Mouse (Mus musculus): ENCODE results near the gene Prox1. TPM values are rescaled to one million over a fixed set of nuclear protein-coding genes. Genes with fewer than 3 reads are reported as not detected.

Prox1 gene
- total RNA-seq, 2 experiments from 2014 or later = 93.4 to 124 TPM

DNA sequence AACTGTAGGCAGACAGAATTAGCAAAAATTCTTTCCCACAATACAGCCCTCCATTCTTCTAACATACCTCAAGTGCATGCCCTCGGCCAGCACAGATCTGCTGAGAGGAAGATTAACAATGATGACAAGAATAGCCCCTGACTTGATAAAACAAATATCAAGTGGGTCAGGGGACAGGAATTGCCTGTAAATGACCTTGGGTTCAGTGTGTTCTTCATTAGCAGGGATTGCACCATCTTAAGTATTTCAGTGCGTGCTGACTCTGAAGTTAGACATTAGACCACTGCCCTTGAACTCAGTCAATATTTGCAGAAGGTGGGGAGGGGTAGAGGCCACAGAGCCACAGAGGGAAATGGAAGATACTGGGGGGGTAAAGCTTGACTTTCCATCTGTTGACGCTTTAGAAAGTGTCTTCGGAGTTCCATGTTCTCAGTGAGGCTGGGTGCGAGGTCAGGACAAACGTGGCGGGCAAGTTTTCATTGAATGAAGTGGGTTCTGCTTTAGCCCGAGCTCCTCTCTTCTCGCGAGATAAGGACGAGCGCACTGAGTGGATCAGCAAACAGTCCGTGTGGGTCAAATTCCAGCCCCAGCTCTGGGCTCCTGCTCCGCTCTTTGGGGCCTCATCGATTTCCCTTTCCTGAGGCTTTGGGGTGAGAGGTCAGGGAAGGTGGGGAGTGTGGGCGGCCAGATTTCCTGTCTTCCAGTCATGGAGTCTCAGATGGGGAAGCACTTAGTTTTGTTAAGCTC, 63.7 kb downstream of the Prox1 start:
- DNase-seq (ENCODE audit: extremely low spot score in 1 of 2, low spot score in 1 of 2) = no peak

DNA sequence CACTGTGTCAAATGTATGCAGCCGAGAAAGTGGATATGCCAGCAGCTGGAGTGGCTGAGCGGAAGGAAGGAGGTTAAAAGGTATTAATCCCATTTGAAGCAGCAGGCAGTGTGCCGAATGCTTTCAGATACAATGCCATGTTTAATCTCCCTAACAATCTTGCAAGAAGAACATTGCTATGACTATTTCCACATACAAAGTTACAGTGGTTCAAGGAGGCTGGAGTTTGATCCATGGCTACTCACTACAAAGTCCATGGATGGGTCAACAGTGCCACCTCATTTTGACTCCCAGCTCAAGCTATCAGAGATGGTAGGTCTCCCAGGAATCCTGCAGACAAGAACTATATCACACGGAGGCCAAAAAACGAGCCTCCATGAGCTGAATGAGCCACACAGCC, 64.5 kb downstream of the Prox1 start:
- no peak for DNase-seq (ENCODE audit: extremely low spot score in 1 of 2, low spot score in 1 of 2)

DNA sequence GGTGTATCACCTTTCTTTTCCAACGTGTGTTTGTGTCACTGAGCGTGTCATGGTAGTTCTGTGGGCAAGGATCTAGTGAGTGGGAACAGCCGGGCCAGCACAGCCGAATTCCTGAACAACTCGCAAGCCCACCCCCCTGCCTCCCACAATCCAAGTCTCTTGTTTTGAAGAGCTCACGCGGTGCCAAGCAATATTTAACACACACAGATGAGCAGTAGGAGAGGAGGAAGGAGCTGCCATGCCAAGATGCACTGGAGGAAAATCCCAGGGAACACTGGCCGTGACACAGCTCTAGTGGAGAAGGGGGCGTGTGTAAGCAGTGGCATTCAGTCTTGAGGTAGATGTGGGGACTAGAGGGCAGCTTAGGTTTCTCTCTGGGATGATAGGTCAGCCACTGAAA, 77.2 kb downstream of the Prox1 start:
- no peak for DNase-seq (ENCODE audit: extremely low spot score in 1 of 2, low spot score in 1 of 2)

DNA sequence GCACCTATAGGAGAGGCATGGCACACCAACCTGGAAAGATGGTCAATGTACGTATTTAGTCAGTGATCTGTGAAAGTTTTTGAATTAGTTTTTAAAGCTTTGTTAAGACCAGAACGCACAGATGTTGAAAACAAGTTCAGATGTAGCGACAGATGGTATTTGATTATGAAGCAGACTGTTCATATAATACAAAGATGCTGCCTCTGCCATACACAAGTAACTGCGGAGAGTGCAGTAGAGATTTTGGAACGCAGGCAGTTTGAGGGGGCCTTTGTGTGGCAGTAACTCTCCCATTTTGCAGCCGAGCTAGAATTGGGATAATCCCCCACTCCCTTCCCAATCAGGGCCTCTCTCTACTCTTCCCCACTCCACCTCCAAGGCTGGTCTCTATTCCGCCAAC, 78.4 kb downstream of the Prox1 start:
- no peak for DNase-seq (ENCODE audit: extremely low spot score in 1 of 2, low spot score in 1 of 2)

DNA sequence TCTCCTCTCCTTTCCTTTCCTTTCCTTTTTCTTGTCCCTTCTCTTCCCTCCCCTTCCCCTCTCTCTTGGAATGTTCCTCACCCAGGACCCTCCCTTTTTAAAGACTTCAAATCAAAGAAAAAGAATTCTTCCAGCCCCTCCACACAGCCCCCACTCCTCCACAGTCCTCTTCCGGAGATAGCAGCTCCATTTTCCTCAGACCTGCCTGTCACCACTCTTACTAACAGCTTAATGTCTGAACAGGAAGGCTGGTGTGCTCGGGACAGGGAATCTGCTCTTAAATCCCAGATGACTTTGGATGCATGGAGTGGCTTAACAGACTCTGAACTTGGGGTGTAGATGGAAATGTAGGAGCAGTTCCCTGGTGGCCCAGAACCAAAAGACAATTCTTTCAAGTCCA, 81.6 kb downstream of the Prox1 start:
- DNase-seq (ENCODE audit: extremely low spot score in 1 of 2, low spot score in 1 of 2) = no peak

DNA sequence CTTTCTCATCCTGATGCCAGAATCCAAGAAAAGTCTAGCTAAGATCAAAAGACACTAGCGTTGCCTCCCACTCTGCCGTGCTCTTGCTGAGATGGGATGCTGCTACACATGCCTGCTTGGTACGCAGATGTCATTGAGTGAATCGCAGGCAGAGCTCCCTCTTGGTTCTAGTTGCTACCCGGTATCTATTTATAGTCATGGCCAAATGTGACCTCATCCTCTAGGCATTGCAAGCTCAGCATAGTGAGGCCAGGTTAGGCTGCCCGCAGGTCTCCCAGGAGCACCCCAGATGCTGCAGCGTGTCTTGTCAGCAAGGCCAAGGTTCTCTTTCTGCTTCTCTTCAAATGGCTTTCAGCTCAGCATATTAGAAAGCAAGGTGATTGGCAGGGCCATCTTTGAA, 84.8 kb downstream of the Prox1 start:
- no peak for DNase-seq (ENCODE audit: extremely low spot score in 1 of 2, low spot score in 1 of 2)

DNA sequence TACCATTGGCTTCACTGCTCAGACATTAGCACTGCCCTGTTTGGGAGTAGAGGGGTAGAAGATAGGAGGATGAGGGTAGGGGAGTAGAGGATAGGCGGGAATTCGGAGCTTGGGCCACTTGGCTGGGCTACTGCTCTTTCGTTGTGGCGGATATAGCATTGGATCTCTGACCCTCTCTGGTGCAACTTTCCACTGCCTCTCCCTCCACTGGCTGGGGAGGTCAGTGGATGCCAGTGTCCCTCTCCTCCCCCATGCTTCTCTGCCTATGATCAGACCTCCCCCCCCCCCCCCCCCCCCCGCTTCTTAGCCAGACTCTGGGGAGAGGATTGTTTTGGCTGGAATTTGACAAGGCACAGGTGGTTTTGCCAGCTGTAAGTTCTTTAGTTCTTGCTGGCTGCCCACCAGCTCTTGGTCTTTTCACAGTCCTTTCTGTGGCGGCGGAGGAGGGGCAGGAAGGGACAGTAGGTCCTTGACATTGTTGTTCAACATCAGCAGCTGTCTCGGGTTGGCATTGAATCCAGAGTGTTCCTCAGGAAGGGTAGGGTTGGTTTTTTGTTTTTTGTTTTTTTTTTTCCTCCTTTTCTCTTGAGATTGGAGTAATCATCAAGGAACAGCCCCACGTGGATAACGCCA, 90.8 kb downstream of the Prox1 start:
- no peak for DNase-seq (ENCODE audit: extremely low spot score in 1 of 2, low spot score in 1 of 2)

DNA sequence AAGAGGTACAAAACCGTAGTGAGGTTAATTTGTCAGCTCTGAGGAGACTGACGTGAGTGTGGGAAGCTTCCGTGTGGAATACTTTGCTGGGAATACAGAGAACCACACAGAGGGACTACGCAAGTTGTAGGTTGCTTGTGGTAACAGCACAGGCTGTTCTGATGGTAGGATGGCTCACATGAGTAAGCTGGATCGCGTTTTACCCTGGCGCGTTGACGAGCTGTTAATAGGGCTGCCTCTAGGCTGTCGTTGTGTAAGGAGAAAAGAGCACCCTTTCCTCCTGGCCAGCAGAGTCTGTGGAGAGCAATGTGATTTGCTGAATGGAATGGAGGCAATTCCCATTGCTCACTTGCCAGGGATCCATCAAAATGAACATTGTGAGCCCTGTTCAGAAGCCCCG, 93.9 kb downstream of the Prox1 start:
- DNase-seq (ENCODE audit: extremely low spot score in 1 of 2, low spot score in 1 of 2) = peak in 1 of 2 experiments; percentile 27

Other genes with a start within 250 kb of the Prox1 start
- gene Smyd2, start 248.4 kb downstream of the Prox1 start, total RNA-seq (2021) = 10 to 100 TPM; 77.5 to 83.2 TPM

Measured in layer of hippocampus, postnatal 25 days (tissue).